In genomic region chr7:83882150-83882632, GRCm38 (mm10) we compare ENCODE assay signal across 8 mouse cellular contexts. TPM values are rescaled to one million over a fixed set of nuclear protein-coding genes. Genes with fewer than 3 reads are reported as not detected.
DNase-seq lines count a peak whose midpoint lies in the region; ATAC-seq lines count a peak whose summit lies in the region.

No protein-coding gene starts in this region.

- peak overlapping the region; percentile 97; the same call in 1 of the 2 replicates for H3K27ac ChIP-seq in embryonic facial prominence, embryonic 12.5 days
- no peak overlapping the region for H3K27ac ChIP-seq in hindbrain, embryonic 12.5 days

- peaks cover 12% of the 10 kb centered on the region for H3K36me3 ChIP-seq in embryonic facial prominence, embryonic 12.5 days
- no peaks in the 10 kb centered on the region for H3K36me3 ChIP-seq in hindbrain, embryonic 12.5 days

- no peaks in the 10 kb centered on the region for H3K9me3 ChIP-seq in embryonic facial prominence, embryonic 12.5 days
- no peaks in the 10 kb centered on the region for H3K9me3 ChIP-seq in hindbrain, embryonic 12.5 days (replicated peaks)

- peak overlapping the region; percentile 96 for H3K9ac ChIP-seq in embryonic facial prominence, embryonic 12.5 days
- peak overlapping the region; percentile 89 for H3K9ac ChIP-seq in hindbrain, embryonic 12.5 days

- peaks cover 51% of the 10 kb centered on the region for H3K4me1 ChIP-seq in embryonic facial prominence, embryonic 12.5 days
- H3K4me1 ChIP-seq in hindbrain, embryonic 12.5 days = peaks cover 53% of the 10 kb centered on the region

- peak overlapping the region; percentile 91 for H3K4me2 ChIP-seq in embryonic facial prominence, embryonic 12.5 days (replicated peaks)
- peak overlapping the region; percentile 95 for H3K4me2 ChIP-seq in hindbrain, embryonic 12.5 days (replicated peaks)

- 91% methylated on average over 35 of the region's 35 CpGs for WGBS in embryonic facial prominence, embryonic 12.5 days
- WGBS in hindbrain, embryonic 12.5 days = 89% methylated on average over 35 of the region's 35 CpGs

- peak overlapping the region; percentile 86 for H3K4me3 ChIP-seq in embryonic facial prominence, embryonic 12.5 days
- peak overlapping the region; percentile 82 for H3K4me3 ChIP-seq in hindbrain, embryonic 12.5 days

- no peak for ATAC-seq in embryonic facial prominence, embryonic 12.5 days (ENCODE audit: insufficient number of reproducible peaks, insufficient read depth, low FRiP score, low TSS enrichment)
- ATAC-seq in hindbrain, embryonic 12.5 days (ENCODE audit: low FRiP score) = no peak
- no peak for ATAC-seq in inflammation-experienced regulatory T-cells, adult 6 months

- H3K27me3 ChIP-seq in embryonic facial prominence, embryonic 12.5 days = no peaks in the 10 kb centered on the region
- H3K27me3 ChIP-seq in hindbrain, embryonic 12.5 days = no peaks in the 10 kb centered on the region

- peak; percentile 14 for DNase-seq in gastrocnemius, adult 18-20 months (ENCODE audit: low spot score)
- DNase-seq in gastrocnemius, postnatal 25 days = no peak
- peak; percentile 8 for DNase-seq in CD4-positive helper T cell, adult 2 months (ENCODE audit: low read depth, low spot score)
- DNase-seq in lung, postnatal 14 days = peak; percentile 15
- DNase-seq in adrenal gland, postnatal 14 days = no peak

RNA-seq across cellular contexts. Expression of gene Tlnrd1, which starts 1.9 kb away (rescaled TPM):
- 1 to 10 TPM; 1.4 to 3.6 TPM for total RNA-seq in gastrocnemius, adult 18-20 months (2021)
- total RNA-seq in gastrocnemius, postnatal 25 days (2021) = 1 to 10 TPM; 2.1 to 2.6 TPM
- polyA plus RNA-seq in embryonic facial prominence, embryonic 12.5 days (2016; fragmentation: Nextera tagmentation; extraction: Ambion mirVana) = 29.3 and 29.8 TPM in 2 replicates
- 19.0 and 21.8 TPM in 2 replicates for polyA plus RNA-seq in hindbrain, embryonic 12.5 days (2016; fragmentation: Nextera tagmentation; extraction: Ambion mirVana)
- polyA plus RNA-seq in inflammation-experienced regulatory T-cells, adult 6 months (2017; shearing (Covaris generic)) = 1 to 10 TPM in 1 of 3 experiments, under 1 TPM in 2; 0.71 to 1.1 (median 0.86) TPM
- total RNA-seq in adrenal gland, postnatal 14 days (2021) = 17.8 and 18.1 TPM in 2 replicates

RNA-seq across cellular contexts. Expression of gene Mesd, which starts 2.1 kb away (rescaled TPM):
- 10 to 100 TPM; 23.4 to 28.7 TPM for total RNA-seq in gastrocnemius, adult 18-20 months (2021)
- total RNA-seq in gastrocnemius, postnatal 25 days (2021) = 10 to 100 TPM; 26.4 to 27.4 TPM
- polyA plus RNA-seq in embryonic facial prominence, embryonic 12.5 days (2016; fragmentation: Nextera tagmentation; extraction: Ambion mirVana) = 111 and 113 TPM in 2 replicates
- 91.1 and 95.7 TPM in 2 replicates for polyA plus RNA-seq in hindbrain, embryonic 12.5 days (2016; fragmentation: Nextera tagmentation; extraction: Ambion mirVana)
- 10 to 100 TPM; 29.1 to 53.3 (median 49.6) TPM for polyA plus RNA-seq in inflammation-experienced regulatory T-cells, adult 6 months (2017; shearing (Covaris generic))
- total RNA-seq in adrenal gland, postnatal 14 days (2021) = 87.2 and 100 TPM in 2 replicates

Comparison
In these comparisons a context has a peak if more than half of its experiments do, and no peak if none do; other contexts are left out.
1. DNase-seq: peak in gastrocnemius, adult 18-20 months (single experiment), CD4-positive helper T cell, adult 2 months (single experiment) and lung, postnatal 14 days (single experiment); none in gastrocnemius, postnatal 25 days (single experiment) and adrenal gland, postnatal 14 days (single experiment).